9 mouse cellular contexts compared by ENCODE assay signal in genomic region chr1:132317413-132317812, GRCm38 (mm10). TPM values are rescaled to one million over a fixed set of nuclear protein-coding genes. Genes with fewer than 3 reads are reported as not detected.
A peak's percentile ranks its signal among the peaks of the same experiment; 100 is the strongest.
DNase-seq lines count a peak whose midpoint lies in the region; ATAC-seq and TF ChIP-seq lines count a peak whose summit lies in the region.
"Had no signal": no experiment of that assay in that cellular context is flagged by ENCODE, and none has a peak within 500 bp of the region (broad histone marks: within the 10 kb centered on the region; RNA-seq: fewer than 3 reads in every experiment).

No protein-coding gene starts in this region.

- H3K36me3 ChIP-seq in heart, adult 2 months (ENCODE audit: control insufficient read depth, insufficient read depth, low read length) = peaks cover 2% of the 10 kb centered on the region; the same call in 1 of the 2 replicates
- H3K36me3 ChIP-seq in embryonic facial prominence, embryonic 11.5 days (replicated peaks; ENCODE audit: control insufficient read depth, insufficient read depth, low read depth, low read length) = no peaks in the 10 kb centered on the region
- no peaks in the 10 kb centered on the region for H3K36me3 ChIP-seq in kidney, adult 2 months (ENCODE audit: control insufficient read depth, insufficient read depth, low read length)
- H3K36me3 ChIP-seq in macrophage (ENCODE audit: inconsistent target) = peaks cover 20% of the 10 kb centered on the region; the same call in 1 of the 2 replicates
- no peaks in the 10 kb centered on the region for H3K36me3 ChIP-seq in thymus, adult 2 months (ENCODE audit: control insufficient read depth, insufficient read depth, low read length)

- peaks cover 7% of the 10 kb centered on the region for H3K4me1 ChIP-seq in heart, adult 2 months (ENCODE audit: control insufficient read depth, insufficient read depth, low read length)
- no peaks in the 10 kb centered on the region for H3K4me1 ChIP-seq in embryonic facial prominence, embryonic 11.5 days (ENCODE audit: control insufficient read depth, insufficient read depth, low read length)
- H3K4me1 ChIP-seq in kidney, adult 2 months (ENCODE audit: control insufficient read depth, insufficient read depth, low read length) = peaks cover 37% of the 10 kb centered on the region
- H3K4me1 ChIP-seq in thymus, adult 2 months (replicated peaks; ENCODE audit: control insufficient read depth, insufficient read depth, low read length) = no peaks in the 10 kb centered on the region; the same call in 1 of the 2 replicates

- intact Hi-C loops in heart, adult 2 months (cut with DNase I) = no loop called here
- intact Hi-C loops in heart, postnatal 36 days (cut with DNase I) = loop anchor here (2.0 to 10.0 kb wide), 2 partner anchors 15 to 313 kb away; partner anchors contain the start of gene Elk4

- no peak for TF ChIP-seq CTCF in heart, adult 2 months (IDR thresholded peaks at IDR 0.05)
- no peak for TF ChIP-seq CTCF in kidney, adult 2 months (conservative IDR thresholded peaks at IDR 0.05; ENCODE audit: insufficient read depth, insufficient read length, low read depth, low read length)
- TF ChIP-seq CTCF in thymus, adult 2 months (IDR thresholded peaks at IDR 0.05; ENCODE audit: borderline replicate concordance, control insufficient read depth, extremely low read depth, insufficient read depth, low read length, poor library complexity) = no peak

- H3K4me2 ChIP-seq in embryonic facial prominence, embryonic 11.5 days (ENCODE audit: low read depth, low read length) = peak overlapping the region; percentile 79; the same call in 1 of the 2 replicates

- DNase-seq in heart, adult 2 months = peak in 1 of 2 experiments; percentile 59
- DNase-seq in heart, postnatal 36 days = no peak
- no peak for DNase-seq in embryonic facial prominence, embryonic 11.5 days (ENCODE audit: low spot score)
- DNase-seq in kidney, adult 2 months = peak; percentile 81
- no peak for DNase-seq in thymus, adult 2 months
- no peak for DNase-seq in left cerebral cortex, adult 18-20 months (ENCODE audit: low spot score in 2 of 2)
- no peak for DNase-seq in cerebellum, adult 11-12 months

- ATAC-seq in embryonic facial prominence, embryonic 11.5 days (replicated peaks; ENCODE audit: insufficient number of reproducible peaks, low FRiP score, low TSS enrichment, low read depth) = no peak

- H3K27ac ChIP-seq in heart, adult 2 months = peak overlapping the region; percentile 31; the same call in 1 of the 2 replicates
- no peak overlapping the region for H3K27ac ChIP-seq in embryonic facial prominence, embryonic 11.5 days (replicated peaks; ENCODE audit: low read depth, low read length)
- peak overlapping the region; percentile 94 for H3K27ac ChIP-seq in kidney, adult 2 months (ENCODE audit: insufficient read depth, low read depth, low read length)
- H3K27ac ChIP-seq in macrophage = peak overlapping the region; percentile 91
- no peak overlapping the region for H3K27ac ChIP-seq in thymus, adult 2 months (ENCODE audit: control insufficient read depth, insufficient read depth, low read length)

- H3K27me3 ChIP-seq in heart, adult 2 months (ENCODE audit: control insufficient read depth, insufficient read depth, low read length) = no peaks in the 10 kb centered on the region
- peaks cover 2% of the 10 kb centered on the region; the same call in 1 of the 2 replicates for H3K27me3 ChIP-seq in embryonic facial prominence, embryonic 11.5 days (ENCODE audit: control insufficient read depth, insufficient read depth, low read length)
- no peaks in the 10 kb centered on the region for H3K27me3 ChIP-seq in kidney, adult 2 months (replicated peaks; ENCODE audit: control insufficient read depth, insufficient read depth, low read length)
- H3K27me3 ChIP-seq in thymus, adult 2 months (ENCODE audit: control insufficient read depth, insufficient read depth, low read length) = no peaks in the 10 kb centered on the region; the same call in 1 of the 2 replicates

- no peak for TF ChIP-seq POLR2A in heart, adult 2 months (IDR thresholded peaks at IDR 0.05; ENCODE audit: insufficient read depth, low read depth, low read length)
- TF ChIP-seq POLR2A in kidney, adult 2 months (IDR thresholded peaks at IDR 0.05; ENCODE audit: low read depth, low read length) = no peak
- no peak for TF ChIP-seq POLR2A in thymus, adult 2 months (IDR thresholded peaks at IDR 0.05; ENCODE audit: control insufficient read depth, extremely low read depth, insufficient read depth, low read length, poor library complexity)

- no peak overlapping the region for H3K9ac ChIP-seq in heart, adult 2 months (ENCODE audit: low read depth, low read length)
- no peak overlapping the region; the same call in 1 of the 2 replicates for H3K9ac ChIP-seq in embryonic facial prominence, embryonic 11.5 days (replicated peaks; ENCODE audit: low read length)

- peak overlapping the region; percentile 66 for H3K4me3 ChIP-seq in heart, adult 2 months
- peak overlapping the region; percentile 49; the same call in 1 of the 2 replicates for H3K4me3 ChIP-seq in embryonic facial prominence, embryonic 11.5 days (ENCODE audit: low read depth, low read length)
- H3K4me3 ChIP-seq in kidney, adult 2 months (ENCODE audit: insufficient read depth, low read depth, low read length) = peak overlapping the region; percentile 79
- H3K4me3 ChIP-seq in macrophage (ENCODE audit: inconsistent target) = peak overlapping the region; percentile 56
- no peak overlapping the region for H3K4me3 ChIP-seq in thymus, adult 2 months (ENCODE audit: control insufficient read depth, insufficient read depth, low read length)

- peaks cover 1% of the 10 kb centered on the region; the same call in 1 of the 2 replicates for H3K79me2 ChIP-seq in heart, adult 2 months (replicated peaks; ENCODE audit: control insufficient read depth, insufficient read depth, low read length)
- peaks cover 59% of the 10 kb centered on the region for H3K79me2 ChIP-seq in macrophage (ENCODE audit: inconsistent target)

- no peak for TF ChIP-seq EP300 in heart, adult 2 months (IDR thresholded peaks at IDR 0.05; ENCODE audit: insufficient read depth, low read depth, low read length)

- H3K9me3 ChIP-seq in embryonic facial prominence, embryonic 11.5 days (replicated peaks; ENCODE audit: control insufficient read depth, low read length) = no peaks in the 10 kb centered on the region

- 51% methylated on average over 4 of the region's 4 CpGs for WGBS in heart, adult 2 months
- WGBS in embryonic facial prominence, embryonic 11.5 days = 61% methylated on average over 4 of the region's 4 CpGs
- WGBS in kidney, adult 2 months = 19% methylated on average over 4 of the region's 4 CpGs
- 0% methylated on average over 2 of the region's 4 CpGs for WGBS in macrophage (ENCODE audit: missing documents)
- 31% methylated on average over 4 of the region's 4 CpGs for WGBS in thymus, adult 2 months

RNA-seq across cellular contexts. Expression of gene Nuak2, which starts 1.5 kb away (rescaled TPM):
- total RNA-seq in heart, adult 2 months (2021) = 1 to 10 TPM; 4.1 to 4.3 TPM
- 2.8 and 4.0 TPM in 2 replicates for polyA plus RNA-seq in heart, adult 2 months (2012; rRNA removed)
- total RNA-seq in heart, postnatal 36 days (2021) = 1 to 10 TPM; 3.7 to 3.8 TPM
- polyA plus RNA-seq in embryonic facial prominence, embryonic 11.5 days (2014; fragmentation: Nextera tagmentation; extraction: Ambion mirVana) = 9.1 and 10.8 TPM in 2 replicates
- polyA plus RNA-seq in kidney, adult 2 months (2012; rRNA removed) = 56.1 and 73.7 TPM in 2 replicates
- total RNA-seq in macrophage (2018; cell fraction: chromatin; rRNA removed) = 100 to 1,000 TPM in 10 of 26 experiments, 10 to 100 TPM in 16; 27.0 to 369 (median 90.6) TPM
- 10 to 100 TPM; 12.2 to 78.8 (median 36.4) TPM for total RNA-seq in macrophage (2018; cell fraction: cytosol; rRNA removed)
- 100 to 1,000 TPM in 7 of 26 experiments, 10 to 100 TPM in 19; 29.4 to 234 (median 74.6) TPM for total RNA-seq in macrophage (2018; cell fraction: nucleus; rRNA removed)
- 12.2 to 19.5 TPM (median 16.2 TPM) in 3 replicates for polyA plus RNA-seq in macrophage (2018)
- polyA plus RNA-seq in thymus, adult 2 months (2012; rRNA removed) = 5.6 and 5.7 TPM in 2 replicates
- total RNA-seq in left cerebral cortex, adult 18-20 months (2021) = 1 to 10 TPM; 1.3 TPM

RNA-seq across cellular contexts. Expression of gene Klhdc8a, which starts 19.0 kb away (rescaled TPM):
- 10 to 100 TPM; 15.4 to 21.0 TPM for total RNA-seq in heart, adult 2 months (2021)
- 15.9 and 18.7 TPM in 2 replicates for polyA plus RNA-seq in heart, adult 2 months (2012; rRNA removed)
- total RNA-seq in heart, postnatal 36 days (2021) = 10 to 100 TPM; 14.3 to 19.1 TPM
- polyA plus RNA-seq in embryonic facial prominence, embryonic 11.5 days (2014; fragmentation: Nextera tagmentation; extraction: Ambion mirVana) = 0.66 and 0.68 TPM in 2 replicates
- 15.7 and 17.7 TPM in 2 replicates for polyA plus RNA-seq in kidney, adult 2 months (2012; rRNA removed)
- under 1 TPM in 1 of 26 experiments, not detected in 25; 0.47 TPM for total RNA-seq in macrophage (2018; cell fraction: chromatin; rRNA removed)
- total RNA-seq in macrophage (2018; cell fraction: cytosol; rRNA removed) = under 1 TPM in 1 of 26 experiments, not detected in 25; 0.04 TPM
- not detected for total RNA-seq in macrophage (2018; cell fraction: nucleus; rRNA removed)
- polyA plus RNA-seq in macrophage (2018) = not detected in 3 replicates
- polyA plus RNA-seq in thymus, adult 2 months (2012; rRNA removed) = 5.5 and 6.6 TPM in 2 replicates
- 10 to 100 TPM; 11.7 to 14.5 TPM for total RNA-seq in left cerebral cortex, adult 18-20 months (2021)
- total RNA-seq: hematopoietic stem cell, adult 5-6 weeks had no signal

Comparison
In these comparisons a context has a peak if more than half of its experiments do, and no peak if none do; other contexts are left out.
1. H3K27ac ChIP-seq: peak in heart, adult 2 months (single experiment), kidney, adult 2 months (single experiment) and macrophage (single experiment); none in embryonic facial prominence, embryonic 11.5 days (single experiment) and thymus, adult 2 months (single experiment).